Mouse (Mus musculus) activated CD4-positive, CD25-positive, alpha-beta regulatory T cell, adult 4 months (primary cell): ENCODE measurements around the gene Rbbp5. TPM values are rescaled to one million over a fixed set of nuclear protein-coding genes. Genes with fewer than 3 reads are reported as not detected.

Source experiments
- ATAC-seq: one replicate; pipeline ENCODE4 v1.8.0; 2017
- polyA plus RNA-seq, 2 experiments: library from polyadenylated mRNA; unstranded; fragments of 100-300 nt; shearing (Covaris generic); gene quantifications; one replicate each; pipeline ENCODE4 v1.2.1; 2017

The Rbbp5 gene
- polyA plus RNA-seq, 2 experiments from 2014 or later = 29.0 to 30.0 TPM

DNA sequence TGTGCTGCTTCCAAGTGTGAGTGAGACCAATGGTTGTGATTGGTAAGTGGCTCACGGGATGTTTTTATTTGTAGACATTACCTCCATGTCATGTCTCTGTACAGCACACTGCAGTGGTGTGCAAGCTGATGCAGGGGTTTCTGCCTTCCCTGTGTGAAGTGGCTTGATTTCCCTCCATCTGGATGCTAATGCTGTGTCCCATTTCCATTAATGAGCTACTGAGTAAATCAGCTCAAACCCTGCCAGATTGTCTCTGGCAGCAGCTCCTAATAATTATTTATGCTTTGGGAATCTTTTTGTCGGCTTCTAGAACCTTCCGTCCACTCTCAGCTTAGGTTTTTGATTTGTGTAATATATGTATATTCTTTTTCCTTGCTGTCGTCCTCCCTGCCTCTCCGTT lies 28.0 kb downstream of the Rbbp5 start:
- no peak for ATAC-seq

- ATAC-seq = no peak
Observed at GRCm38 (mm10) chr1:132506058-132506457, 28.9 kb downstream of the Rbbp5 start, which contains the start of gene Tmem81. TSS of gene Tmem81 (plus strand) at chr1:132506230.

GRCm38 (mm10) chr1:132506656-132507055 lies 29.5 kb downstream of the Rbbp5 start:
- ATAC-seq = no peak

- no peak for ATAC-seq
Observed at GRCm38 (mm10) chr1:132509771-132510170, 32.6 kb downstream of the Rbbp5 start.

- ATAC-seq = no peak
Observed at GRCm38 (mm10) chr1:132511521-132511920, 34.4 kb downstream of the Rbbp5 start.

DNA sequence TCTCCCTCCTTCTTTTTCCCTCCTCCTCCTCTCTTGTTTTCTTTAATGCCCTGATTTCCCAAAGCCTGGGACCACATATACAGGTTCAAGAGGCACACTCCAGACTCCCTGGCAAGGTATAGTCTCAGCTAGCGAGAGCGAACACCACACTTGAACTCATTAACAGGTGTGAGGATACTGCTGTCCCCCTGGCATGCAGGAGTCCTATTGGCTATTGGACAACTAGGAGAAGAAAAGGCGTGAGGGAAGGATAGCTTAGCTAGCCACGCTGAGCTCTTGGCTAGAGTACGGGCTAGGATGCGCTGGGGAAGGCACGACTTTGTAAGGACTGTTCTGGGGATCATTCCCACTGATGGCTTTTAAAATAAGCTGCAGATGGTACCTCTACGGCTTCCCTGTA lies 34.9 kb downstream of the Rbbp5 start:
- no peak for ATAC-seq

- ATAC-seq = no peak
Observed at GRCm38 (mm10) chr1:132515339-132515738, 38.2 kb downstream of the Rbbp5 start.

DNA sequence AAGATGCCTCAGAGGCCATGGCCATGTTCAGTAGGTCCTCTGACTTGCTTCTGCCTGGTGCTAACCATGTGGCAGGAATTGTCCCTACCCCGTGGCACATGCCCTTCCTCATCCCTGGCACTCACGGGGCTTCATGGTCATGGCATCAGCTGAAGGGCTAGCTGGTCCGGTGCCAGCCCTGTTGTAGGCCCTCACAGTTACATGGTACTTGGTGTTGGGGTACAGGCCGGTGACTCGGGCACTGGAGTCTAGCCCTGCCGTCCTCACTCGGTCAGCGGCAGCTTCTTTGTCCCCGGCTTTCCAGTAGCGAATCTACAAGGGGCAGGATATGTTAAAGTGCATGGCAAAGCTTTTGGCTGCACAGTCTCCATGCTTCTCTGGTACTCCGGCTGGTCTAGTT lies 39.6 kb downstream of the Rbbp5 start:
- no peak for ATAC-seq

DNA sequence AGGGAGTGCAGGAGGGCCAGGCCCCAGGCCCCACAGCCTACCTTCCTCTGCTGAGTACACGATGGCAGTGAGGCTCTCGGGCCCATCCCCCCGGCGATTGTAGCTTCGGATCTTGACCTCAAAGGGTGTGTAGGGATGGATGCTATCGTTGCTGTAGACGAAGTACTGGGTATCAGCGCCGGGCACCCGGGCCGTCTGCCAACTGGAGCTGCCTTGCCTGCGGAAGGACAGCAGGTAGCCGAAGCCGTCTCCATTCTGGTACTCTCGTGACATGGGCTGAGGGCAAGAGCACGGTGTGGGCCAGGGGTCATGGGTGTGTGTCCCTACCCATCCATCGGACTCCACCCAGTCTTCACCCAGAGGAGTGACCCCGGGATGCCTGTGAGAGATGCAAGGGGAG lies 41.5 kb downstream of the Rbbp5 start:
- no peak for ATAC-seq

DNA sequence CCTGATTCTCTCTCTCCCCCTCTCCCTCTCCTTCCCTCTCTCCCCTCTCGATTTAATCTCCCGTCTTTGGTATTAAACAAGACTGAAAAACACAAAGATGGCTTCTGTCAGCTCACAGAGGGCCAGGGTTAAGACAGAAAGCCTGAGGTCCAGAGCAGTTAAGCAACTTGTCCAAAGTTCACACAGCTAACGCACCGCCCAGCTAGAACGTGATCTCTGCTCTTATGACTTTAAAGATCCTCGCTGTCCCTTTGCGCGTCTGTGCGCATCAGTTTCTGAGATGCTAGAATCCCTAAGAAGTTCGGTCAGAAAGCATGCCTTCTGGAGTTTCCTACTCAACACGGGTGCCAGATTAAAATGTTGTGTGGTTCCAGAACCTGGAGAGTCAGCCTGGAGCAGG lies 42.6 kb downstream of the Rbbp5 start:
- ATAC-seq = no peak

DNA sequence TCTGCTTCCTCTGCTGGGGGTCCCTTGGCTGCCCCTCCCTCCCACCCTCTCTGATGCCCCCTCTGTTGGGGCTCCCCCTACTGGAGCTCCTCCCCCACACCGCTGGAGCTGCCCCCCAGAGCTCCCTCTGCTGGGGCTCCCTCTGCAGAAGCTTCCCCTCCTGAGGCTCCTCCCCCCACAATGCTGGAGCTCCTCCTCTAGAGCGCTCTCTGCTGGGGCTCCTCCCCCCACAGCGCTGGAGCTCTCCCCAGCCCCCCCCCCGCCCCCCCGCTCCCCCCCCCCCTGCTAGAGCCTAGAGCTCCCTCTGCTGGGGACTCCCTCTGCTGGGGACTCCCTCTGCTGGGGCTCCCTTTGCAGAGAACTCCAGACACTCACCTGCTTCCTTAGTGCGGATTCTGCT lies 43.6 kb downstream of the Rbbp5 start:
- no peak for ATAC-seq

DNA sequence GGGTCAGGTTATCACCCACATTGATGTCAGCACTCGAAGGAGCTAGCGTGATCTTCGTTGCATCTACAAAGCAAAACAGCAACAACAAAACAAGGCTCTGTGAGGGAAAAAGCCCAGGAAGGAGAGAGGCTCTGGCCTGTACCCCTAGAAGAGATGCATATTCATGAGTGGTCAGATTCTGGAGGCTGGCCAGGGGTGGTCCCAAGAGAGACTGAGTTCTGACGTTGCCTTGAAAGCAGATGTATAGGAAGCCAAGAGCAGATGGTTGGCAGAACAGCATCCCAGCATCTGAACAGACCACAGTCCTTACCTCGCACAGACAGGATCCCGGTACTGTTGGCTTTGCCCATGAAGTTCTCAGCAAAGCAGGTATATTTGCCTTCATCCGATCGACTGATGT lies 45.9 kb downstream of the Rbbp5 start:
- no peak for ATAC-seq

- ATAC-seq = no peak
Observed at GRCm38 (mm10) chr1:132523920-132524319, 46.8 kb downstream of the Rbbp5 start.

GRCm38 (mm10) chr1:132525832-132526231 lies 48.7 kb downstream of the Rbbp5 start:
- ATAC-seq = no peak

DNA sequence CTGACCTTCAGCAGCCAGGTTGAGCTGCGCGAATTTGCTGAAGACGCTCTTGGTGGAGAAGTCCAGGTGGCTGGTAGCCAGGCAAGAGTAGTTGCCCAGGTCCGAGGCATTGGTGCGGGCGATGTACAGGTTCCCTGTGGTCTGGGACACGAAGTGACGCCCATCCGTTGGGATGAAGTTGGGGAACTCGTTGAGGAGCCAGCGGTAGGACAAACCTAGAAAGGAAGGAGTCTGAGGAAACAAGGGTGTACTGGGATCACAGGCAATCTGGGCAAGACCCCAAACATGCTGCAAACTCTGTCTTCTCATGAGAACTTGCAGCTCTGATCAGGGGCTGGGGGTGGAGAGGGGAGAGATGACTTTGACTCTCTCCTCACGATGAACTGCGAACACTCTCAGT lies 50.9 kb downstream of the Rbbp5 start:
- ATAC-seq = no peak

GRCm38 (mm10) chr1:132528647-132529334 lies 51.6 kb downstream of the Rbbp5 start:
- ATAC-seq = no peak

DNA sequence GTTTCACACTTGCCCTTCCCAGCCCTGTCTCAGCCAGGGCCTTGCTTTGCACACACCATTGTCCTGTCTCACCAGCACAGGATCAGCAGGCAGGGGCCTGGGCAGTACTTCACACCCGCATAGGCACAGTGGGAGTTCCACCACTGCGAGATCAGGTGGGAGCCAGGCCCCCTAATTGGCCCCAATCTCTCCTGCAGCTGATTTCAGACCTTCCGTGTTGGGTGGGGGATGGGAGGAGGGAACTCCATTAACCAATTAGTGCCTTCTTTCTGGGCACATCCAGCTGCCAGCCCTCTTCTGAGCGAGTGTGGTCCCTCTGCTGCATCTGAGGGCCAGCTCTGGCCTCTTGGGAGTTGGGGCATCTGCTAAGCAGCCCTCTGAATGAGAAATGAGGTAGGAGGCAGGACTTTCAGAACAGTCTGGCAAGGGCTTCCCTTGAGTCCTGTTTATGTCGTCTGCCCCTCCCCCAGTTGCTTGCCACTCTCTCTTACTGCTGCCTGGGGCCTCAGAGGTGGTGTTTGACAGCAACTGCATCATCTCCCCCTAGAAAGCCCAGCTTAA lies 53.5 kb downstream of the Rbbp5 start:
- ATAC-seq = no peak

DNA sequence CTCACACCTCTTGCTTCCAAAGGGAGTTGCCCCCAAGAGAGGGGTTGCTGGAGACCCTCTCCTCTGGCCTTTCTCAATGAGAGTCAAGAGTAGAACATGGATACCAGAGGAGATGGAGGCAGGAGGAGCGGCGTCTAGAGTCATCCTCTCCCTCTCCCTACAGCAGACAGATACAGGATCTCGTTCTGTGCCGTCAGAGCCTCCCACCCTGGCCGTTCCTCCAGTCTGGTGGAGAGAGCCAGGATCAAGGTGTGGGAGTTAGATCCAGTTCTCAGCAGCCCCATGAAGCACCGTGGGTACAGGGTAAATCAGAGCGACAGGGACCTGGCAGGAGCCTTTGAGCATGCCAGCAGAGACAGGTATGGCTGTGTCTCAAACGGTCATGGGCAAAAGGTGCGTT lies 55.4 kb downstream of the Rbbp5 start:
- ATAC-seq = no peak

DNA sequence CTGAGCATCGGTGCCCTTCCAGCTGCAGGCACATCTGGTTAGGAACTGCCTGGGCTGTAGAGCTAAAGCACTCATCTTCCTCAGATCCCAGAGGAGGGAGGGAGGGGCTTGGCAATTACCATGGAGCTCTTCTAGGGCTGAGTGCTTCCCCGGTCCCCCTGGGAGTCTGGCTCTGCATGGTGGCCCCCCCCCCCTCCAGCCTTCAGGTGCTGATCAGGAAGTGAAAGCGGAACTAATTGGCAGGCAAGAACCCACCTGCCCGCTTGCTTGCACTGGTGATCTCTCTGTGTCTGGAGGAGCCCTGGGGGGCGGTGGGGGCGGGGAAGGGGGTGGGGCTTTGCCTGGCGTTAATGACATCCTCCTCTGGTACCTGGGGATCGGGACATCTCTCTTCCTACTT lies 56.7 kb downstream of the Rbbp5 start:
- no peak for ATAC-seq

DNA sequence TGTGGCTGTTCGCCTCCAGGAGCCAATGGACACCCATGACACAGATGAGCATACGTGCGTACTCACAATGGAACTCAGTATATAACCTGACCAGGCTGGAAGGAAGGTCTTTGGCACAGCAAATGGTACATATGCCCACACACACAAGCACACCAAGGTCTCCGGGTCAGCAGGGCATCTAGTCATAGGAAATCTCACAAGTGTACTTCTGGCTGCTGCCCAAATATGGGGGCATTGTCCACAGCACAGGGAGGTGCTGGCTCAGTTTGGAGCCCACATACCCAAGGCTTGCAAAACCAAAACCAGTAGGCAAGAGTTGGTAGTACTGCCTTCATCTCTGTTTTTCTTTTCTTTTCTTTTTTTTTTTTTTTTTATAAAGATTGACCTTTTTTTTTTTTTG lies 58.4 kb downstream of the Rbbp5 start:
- no peak for ATAC-seq

DNA sequence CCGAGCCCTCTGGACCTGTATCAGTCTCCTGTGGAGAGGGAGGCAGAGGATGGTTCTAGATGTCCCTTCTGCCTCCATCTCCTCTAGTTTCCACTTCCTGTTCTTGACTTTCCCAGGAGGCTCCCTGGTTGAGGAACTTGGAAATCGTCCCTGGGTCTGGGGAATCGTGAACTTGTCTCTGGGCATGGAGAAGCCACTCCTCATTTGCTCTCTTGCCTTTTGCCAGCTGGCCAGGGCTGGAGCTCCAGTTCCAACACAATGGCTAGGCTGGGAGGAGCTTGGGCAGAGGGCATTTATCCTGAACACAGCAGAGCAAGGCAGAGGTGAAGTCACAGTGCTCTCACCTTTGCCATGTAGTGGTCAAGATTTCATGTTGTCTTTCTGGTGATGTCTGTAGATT lies 59.3 kb downstream of the Rbbp5 start:
- ATAC-seq = no peak

DNA sequence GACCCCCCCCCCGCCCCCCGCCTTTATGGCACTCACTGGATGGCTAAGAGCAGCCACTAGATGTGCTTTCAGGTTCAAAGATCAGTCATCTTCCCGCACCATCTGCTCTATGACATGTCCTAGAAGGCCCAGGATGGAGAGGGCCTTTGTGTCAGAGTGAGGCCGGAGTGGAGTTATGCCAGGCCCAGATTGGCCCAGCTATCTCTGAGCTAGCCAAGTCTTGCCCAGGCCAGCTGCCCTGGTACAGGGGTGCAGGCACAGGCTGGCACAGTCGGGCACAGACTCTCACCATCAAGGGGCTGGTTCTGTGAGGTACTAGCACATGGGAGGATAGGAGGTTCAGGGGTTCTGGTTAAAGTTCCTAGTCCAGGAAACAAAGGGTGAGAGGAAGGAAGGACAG lies 60.6 kb downstream of the Rbbp5 start:
- ATAC-seq = no peak

- ATAC-seq = no peak
Observed at GRCm38 (mm10) chr1:132540701-132541100, 63.5 kb downstream of the Rbbp5 start.

DNA sequence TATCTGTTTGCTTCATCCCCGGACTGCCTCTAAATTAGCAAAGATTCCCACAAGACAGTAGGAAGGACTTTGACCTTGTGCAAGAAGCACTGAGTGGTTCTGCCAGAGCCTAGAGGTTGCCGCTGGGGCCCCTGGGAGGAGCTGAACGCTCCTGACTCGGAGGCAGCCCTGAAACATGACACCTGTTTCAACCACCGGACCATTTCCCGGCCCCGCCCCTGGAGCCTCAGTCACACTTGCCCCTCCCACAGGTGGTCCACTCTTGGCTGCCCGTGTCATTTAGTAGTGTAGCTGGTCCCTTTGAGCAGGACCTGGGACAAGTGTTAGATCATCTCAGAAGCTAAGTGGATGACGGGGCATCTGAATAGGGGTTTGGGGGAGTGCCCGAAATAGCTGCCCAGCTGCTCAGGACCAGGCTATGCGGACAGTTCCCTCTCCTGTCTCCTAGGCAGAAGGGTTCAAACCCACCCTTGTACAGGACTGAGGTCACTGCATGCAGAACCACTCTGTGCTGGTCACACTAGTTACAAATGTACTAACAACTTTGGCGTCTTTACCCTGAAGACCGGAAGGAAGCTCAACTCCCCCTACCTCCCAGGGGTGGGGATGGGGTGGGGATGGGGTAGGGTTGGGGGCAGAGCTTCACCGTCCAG lies 64.1 kb downstream of the Rbbp5 start:
- ATAC-seq = no peak
